Mouse (Mus musculus) granulocyte monocyte progenitor cell, adult 5-6 weeks (primary cell): ENCODE measurements at regions not wholly inside any gene's neighbourhood (a gene's known extent, or its start where the extent isn't known, plus 50 kb on each side); places are given as distances from the start of the nearest gene placed in this dataset.

Source experiments
- ATAC-seq: replicated peaks from 2 replicates; pipeline ENCODE4 v1.8.0; 2016; ENCODE audit warnings: mild to moderate bottlenecking, moderate TSS enrichment, inconsistent platforms; ENCODE audit not compliant: poor library complexity, severe bottlenecking

DNA sequence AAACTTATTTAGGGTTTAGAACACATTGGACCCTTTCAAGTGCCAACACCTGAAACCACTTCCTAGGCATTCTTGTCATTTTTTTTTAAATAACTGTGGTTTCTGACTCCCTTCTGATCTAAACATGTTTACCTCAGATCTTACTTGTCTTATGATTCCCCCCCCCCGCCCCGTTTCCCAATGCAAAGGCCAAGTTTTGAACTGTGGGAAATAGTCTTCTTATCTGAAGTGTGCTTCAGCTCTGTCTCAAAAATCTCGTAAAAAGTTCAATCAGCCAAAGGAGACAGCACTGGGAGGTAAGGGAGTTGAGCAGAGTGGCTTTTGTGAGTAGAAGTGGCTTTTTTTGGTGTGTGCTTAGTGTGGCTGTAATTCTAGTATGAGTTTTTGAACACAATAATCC, 95.5 kb upstream of the 4933412E24Rik start:
- ATAC-seq: no peak

DNA sequence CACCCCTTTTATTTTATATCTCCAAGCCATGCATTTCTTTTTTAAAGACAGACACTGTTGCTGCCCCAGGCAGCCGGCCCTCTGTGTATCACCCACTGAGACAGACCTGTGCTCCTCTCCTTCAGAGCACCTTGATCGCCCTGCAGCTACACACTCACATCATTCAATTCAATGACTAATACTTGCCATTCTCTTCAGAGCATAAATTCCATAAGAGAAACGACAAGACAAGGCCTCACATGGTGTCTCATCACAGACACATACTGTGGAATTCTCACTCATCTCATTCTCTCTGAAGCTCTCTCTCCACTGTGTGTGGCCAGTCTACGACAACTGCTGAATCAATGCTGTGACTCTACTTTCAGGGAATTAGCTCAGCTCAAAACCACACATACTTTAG, 94.6 kb upstream of the 4933412E24Rik start:
- ATAC-seq: no peak

DNA sequence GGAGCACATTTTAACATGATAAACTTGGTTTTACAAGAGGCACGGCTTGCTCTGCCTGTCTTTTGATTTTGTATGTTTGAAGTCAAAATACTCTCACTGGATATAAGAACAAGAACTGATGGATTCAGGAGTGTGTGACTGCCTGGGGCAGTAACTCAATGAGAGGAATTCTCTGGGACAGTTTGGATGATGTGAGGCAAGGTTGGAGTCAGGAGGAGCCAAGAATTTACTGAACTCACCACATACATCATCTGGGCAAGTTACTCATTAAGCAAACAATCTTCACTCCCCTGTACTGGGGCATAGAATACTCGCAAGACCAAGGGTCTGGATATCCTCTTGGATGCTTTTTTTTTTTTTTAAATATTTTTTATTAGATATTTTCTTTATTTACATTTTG, 87.7 kb upstream of the 4933412E24Rik start:
- no peak for ATAC-seq

DNA sequence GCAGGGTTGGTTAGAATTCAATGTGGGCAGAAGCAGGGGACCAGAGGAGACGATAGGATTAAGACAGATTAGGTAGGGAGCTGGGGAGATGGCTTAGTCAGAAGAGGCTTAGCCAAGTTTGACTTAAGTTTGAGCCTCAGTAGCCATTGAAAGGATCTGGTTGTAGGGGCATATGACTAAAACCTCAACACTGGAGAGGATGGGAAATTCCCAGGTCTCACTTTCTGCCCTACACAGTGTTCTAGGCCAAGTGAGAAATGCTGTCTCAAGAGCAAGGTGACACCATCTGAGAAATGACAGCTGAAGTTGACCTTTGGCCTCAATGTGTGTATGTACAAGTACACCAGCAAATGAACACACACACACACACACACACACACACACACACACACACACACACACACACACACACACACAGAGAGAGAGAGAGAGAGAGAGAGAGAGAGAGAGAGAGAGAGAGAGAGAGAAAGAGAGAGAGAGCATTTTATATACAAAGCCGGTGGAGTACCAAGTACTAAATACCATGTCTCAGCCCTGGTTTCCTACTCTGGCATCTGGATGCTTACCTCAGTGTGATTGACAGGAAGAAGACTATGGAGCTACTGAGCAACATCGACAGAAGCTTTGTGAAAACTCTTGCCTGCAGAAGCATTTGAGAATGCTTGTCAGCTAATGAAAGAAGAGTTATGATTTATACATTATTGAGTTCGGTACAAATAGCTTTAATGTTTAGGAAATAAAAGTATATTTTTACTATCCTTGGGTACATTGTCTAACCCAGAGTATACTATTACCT, 85.3 kb upstream of the 4933412E24Rik start:
- ATAC-seq: no peak

DNA sequence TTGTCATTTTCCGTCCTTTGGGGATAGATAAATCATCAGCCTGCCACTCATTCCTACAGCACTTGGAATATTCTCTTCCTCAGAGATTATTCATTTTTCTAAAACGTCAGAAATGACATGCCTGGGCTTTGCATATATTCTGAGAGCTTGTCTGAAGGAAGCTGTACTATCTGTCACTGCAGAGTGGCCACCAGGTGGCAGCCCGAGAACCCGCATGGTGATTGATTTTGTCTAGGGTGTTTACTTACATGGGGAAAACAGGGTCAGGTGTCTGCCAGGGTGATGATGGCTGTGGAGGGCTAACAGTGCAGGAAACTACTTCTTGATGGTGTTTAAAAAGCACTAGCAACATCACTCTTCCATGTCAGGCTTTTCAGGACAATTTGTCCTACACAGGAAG, 80.7 kb upstream of the 4933412E24Rik start:
- 0 out of 2 replicates have a peak, but pooled peaks have one; percentile 53 for ATAC-seq

DNA sequence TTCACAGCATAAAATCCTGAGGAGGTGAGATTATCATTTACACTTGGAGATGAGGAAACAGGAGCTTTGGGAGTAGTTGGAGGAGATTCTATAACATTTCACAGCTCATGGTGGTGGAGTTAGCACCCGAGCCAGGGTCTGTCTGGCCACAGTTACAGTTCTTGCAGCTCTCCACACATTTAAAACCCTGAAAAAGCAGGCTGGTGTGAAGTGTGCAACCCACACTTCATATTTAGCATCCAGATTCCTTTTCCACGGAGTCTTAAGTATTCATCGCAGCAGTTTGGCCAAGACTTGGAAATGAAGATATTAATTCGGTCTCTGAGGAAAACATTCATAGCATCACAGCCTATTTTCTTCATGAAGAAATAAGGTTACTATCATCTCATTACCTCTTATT, 79.7 kb upstream of the 4933412E24Rik start:
- ATAC-seq: no peak

DNA sequence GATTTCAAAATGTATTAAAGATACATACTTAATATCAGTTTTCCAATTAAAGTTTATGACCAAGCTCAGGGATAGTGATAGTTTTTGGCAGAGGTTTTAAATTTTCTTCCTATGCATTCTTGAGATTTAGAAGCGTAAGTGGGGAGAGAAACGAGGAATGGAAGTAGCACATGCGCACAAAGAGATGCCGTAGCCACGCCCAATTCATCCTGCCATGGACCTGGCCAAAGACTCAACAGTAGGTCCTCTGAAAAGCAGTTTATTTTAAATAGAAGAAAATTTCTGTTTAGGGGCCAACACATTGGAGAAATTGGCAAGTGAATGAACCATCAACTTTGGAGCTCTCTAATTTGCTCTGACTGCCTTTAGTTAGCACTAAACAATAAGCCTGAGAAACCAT, 73.5 kb upstream of the 4933412E24Rik start:
- ATAC-seq: no peak

DNA sequence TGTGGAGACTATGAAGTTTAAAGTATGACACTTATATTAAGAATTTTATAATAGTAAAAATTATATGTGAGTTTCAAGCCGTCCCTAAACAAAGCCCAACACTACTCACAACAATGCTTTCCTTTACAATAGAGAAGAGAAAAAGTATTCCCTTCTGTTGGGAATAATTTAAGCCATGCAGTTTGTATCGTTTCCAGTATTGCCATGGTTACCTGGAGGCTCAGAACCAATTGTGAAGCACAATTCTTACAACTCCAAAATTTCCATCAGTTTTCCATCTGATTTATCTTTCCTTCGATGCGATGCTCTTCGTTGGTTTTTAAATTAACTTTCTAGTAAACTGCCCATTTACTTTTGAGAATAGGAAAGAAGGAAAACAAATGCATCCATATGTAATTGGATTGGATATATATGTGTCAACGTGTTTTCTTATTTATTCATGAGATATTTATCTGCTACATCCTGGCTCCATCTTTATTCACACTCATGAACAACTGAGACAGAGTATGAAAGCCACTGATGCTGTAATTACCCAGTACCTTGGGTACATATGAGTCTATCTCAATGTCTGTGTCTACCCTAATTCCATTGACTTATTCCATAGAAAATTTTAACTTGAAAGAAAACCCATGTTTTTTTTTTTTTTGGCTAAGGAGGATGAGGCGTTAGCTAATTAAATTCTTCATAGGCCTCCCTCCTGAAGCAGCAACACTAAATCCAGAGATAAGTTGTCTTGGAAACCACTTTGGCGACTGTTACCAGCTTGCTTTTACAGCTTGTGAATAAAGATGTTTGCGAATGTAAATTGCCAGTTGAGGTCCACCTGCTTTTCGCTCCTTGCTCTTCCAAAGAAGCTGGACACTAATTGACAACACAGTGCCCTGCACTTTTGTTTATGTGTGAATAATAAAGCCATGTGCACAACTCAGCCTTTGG, 72.8 kb upstream of the 4933412E24Rik start:
- ATAC-seq: no peak
